Mouse (Mus musculus) 416B (cell line): ENCODE data around the gene Fam219b.

ENCODE experiments used
- DNase-seq: peaks from one replicate; pipeline ENCODE4 v3.0.0; 2011; ENCODE audit warnings: low read depth

Gene Fam219b

GRCm38 (mm10) chr9:57524439-57524838, 12.9 kb upstream of the Fam219b start:
- peak; percentile 78 for DNase-seq

DNA sequence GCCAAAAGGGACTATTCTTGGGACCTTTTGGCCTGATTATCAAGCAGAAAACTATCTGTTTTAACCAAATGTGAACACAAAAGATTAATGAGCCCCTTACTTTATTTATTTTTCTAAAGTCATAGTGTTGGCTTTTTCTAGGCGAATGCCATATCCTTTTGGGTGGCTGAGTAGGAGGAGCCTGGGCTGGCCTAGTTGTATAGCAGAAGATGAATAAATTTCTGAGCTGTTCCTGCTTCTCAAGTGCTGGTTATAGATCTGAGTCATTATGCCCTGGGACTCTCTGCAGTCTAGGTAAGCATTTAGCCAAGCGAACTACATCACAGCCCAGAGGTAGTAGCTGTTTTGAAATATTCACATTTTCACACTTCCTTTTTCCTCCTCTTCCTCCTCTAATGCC, 11.8 kb upstream of the Fam219b start:
- DNase-seq, result peak; percentile 71

GRCm38 (mm10) chr9:57526435-57526834, 10.9 kb upstream of the Fam219b start:
- DNase-seq, result no peak

GRCm38 (mm10) chr9:57531946-57532345, 5.4 kb upstream of the Fam219b start:
- DNase-seq, result no peak

DNA sequence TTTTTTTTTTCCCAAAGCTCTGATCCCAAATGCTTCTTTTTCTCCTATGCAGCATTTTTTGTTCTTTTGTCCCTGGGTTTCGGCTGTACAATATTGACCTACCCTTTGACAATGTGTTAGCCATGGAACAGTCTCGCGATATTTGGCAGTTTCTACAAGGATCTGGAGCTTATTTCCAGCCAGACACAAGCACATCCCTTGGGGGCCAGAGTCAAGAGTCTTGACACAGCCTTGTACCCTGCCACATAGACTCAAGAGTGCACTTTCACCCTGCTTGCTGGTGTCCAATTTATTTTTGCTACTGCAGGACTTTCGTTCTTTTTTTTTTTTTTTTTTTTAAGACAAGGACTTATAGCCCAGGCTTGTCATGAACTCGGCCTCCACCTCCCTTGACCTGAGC, 966 bp upstream of the Fam219b start:
- DNase-seq, result no peak

DNA sequence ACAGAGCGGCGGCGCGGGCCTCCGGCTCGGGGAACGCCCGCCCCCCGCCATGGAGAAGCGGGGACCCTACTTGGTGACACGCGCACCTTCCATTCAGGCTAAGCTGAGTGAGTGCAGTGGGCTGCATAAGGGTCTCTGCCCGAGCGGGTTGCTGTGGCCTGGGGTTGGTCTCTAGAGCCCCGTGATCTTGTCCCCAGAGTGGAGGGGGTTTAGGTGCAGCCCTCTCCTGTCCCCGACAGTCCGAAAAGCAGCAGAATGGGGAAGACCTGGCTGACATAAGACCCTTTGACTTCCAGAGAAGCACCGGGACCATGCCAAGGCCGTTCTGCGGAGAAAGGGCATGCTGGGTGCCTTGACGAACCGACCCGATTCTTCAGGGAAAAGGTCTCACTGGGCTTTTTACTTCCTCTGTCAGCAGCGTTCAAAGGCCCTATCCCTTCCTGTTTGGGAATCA, 427 bp downstream of the Fam219b start:
- DNase-seq, result no peak

DNA sequence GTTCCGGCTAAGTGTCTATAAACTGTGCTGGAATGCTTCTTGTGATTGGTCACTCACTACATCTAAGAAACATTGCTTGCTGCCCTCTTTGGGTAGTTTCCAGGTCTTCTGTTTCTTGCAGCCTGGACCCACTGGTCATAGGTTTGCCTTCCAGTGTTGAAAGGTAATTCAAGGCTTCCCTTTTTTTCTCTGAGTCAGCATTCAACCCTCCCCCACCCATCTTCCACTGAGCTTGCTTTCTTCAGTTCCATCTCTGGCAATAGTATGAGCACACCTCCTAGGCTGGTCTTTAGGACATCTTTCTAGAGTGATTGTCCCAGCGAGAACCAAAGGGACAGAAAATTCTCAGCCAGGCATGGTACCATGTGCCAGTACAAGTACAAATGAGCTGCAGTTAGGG, 2.2 kb downstream of the Fam219b start:
- no peak for DNase-seq

GRCm38 (mm10) chr9:57541312-57541711, 4.0 kb downstream of the Fam219b start:
- peak; percentile 75 for DNase-seq

GRCm38 (mm10) chr9:57543951-57544350, 6.6 kb downstream of the Fam219b start:
- DNase-seq, result no peak

DNA sequence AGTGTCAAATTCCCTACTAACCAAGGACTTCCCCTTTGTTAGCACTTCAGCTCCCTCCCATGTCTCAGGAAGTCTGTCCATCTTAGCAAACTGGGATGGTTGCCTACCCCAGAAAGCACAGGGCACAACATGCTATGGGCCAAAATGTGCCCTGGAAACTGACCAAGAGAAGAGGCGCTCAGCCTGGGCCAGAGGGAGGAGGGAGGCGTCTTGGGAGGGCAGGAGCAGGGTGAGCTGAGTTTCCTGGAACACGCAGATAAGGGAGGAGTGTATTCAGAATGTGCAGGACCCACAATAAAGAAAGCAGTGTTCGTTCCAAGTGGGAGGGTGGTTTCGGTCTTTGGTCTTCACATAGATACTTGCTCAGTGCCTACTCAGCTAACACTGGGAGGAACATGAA, 10.0 kb downstream of the Fam219b start:
- DNase-seq, result no peak

DNA sequence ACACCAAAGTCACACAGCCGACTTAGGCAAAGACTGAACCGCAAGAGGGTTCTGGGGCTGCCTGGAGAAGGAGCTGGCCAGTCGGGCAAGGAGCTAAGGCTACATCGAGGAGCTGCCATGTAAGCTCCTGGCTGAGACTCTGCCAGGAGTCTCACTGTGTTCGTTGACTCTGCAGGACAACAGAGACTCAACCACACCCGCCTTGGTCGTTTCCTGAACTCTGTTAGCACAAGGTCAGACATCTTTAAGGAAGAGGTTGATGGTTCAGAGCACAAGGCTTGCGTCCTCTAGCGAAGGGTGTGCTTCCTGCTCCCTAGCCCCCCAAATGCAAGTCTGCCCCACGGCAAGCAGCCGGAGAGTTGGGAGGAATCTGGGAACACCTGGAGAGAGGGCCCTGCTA, 10.5 kb downstream of the Fam219b start:
- DNase-seq, result no peak

GRCm38 (mm10) chr9:57549186-57549585, 11.9 kb downstream of the Fam219b start:
- DNase-seq, result no peak

DNA sequence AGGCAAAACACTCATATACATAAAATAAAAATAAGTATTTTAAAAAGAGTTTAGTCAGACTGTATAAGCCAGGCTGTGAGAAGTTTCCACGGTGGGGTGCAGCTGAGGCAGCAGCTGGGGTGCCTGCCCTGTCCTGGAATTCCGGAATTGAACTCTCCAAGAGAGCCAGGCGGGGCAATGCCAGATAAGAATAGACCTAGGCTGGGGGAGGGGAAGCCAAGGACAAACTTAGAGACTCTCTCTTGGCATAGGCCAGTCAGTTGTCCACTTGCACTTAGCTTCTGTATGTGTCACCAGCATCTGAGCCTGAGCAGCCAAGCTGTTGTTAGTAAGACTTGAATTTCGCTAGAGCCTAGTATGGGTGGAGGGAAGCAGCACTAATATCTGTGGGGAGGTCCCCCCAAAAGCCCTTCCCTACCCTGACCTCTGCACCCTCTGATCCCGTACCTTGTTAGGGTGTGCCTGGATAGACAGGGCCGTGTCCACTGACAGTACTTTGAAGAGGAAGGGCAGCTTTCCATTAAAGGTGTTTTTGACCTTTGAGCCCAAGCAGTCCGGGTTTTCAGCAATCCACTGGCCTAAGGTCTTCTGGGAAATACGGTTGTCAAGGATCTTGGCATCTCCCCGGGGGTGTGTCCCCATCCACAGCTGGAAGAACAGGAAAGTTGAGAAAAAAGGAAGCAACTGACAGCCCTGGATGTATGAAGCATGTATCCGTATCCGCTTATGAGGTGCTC, 13.0 kb downstream of the Fam219b start:
- no peak for DNase-seq

- DNase-seq, result peak; percentile 67
Measured at GRCm38 (mm10) chr9:57552139-57552887, 15.0 kb downstream of the Fam219b start, which contains the start of gene Mpi. Mpi (minus strand) TSS chr9:57552763.

- DNase-seq, result no peak
Measured at GRCm38 (mm10) chr9:57553119-57553518, 15.8 kb downstream of the Fam219b start.

- no peak for DNase-seq
Measured at GRCm38 (mm10) chr9:57554753-57555152, 17.4 kb downstream of the Fam219b start.

- no peak for DNase-seq
Measured at GRCm38 (mm10) chr9:57557215-57557614, 19.9 kb downstream of the Fam219b start.

DNA sequence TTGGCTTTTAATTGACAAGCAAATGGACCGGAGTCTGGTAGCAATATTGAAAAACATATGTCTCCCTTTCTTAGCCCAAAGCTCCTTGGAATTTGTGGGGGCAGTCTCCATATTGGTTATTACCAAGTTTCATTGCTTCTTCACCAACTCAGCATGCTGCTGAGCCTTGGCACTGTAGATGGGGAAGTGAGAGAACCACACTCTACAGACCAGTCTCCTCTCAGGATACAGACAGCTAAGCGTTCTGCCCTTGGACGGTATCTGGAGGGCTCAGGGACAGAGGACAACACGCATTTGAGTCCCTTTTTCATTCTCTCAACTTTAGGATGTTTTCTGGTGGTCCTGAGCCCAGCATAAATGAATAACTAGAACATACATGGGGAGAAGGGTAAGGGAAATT, 21.3 kb downstream of the Fam219b start:
- no peak for DNase-seq

GRCm38 (mm10) chr9:57559568-57559967, 22.2 kb downstream of the Fam219b start:
- no peak for DNase-seq

DNA sequence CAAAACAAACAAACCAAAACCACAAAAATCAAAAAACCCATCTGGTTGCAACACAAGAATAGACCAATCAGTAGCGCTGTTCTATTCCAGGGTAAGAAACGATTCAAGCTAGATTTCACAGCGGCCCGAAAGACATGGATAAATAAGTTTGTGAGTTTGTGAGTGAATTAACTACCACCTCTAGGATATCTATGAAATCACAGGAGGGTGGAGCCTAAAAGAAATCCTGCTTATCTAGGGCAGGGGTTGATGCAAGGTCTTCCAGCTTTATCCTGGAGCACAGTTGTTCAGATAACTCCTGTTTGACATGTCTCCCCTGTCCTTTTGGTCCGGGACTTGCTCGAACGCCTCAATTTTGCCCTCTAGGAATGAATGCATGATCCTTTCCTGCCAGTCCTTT, 22.9 kb downstream of the Fam219b start:
- DNase-seq, result no peak

DNA sequence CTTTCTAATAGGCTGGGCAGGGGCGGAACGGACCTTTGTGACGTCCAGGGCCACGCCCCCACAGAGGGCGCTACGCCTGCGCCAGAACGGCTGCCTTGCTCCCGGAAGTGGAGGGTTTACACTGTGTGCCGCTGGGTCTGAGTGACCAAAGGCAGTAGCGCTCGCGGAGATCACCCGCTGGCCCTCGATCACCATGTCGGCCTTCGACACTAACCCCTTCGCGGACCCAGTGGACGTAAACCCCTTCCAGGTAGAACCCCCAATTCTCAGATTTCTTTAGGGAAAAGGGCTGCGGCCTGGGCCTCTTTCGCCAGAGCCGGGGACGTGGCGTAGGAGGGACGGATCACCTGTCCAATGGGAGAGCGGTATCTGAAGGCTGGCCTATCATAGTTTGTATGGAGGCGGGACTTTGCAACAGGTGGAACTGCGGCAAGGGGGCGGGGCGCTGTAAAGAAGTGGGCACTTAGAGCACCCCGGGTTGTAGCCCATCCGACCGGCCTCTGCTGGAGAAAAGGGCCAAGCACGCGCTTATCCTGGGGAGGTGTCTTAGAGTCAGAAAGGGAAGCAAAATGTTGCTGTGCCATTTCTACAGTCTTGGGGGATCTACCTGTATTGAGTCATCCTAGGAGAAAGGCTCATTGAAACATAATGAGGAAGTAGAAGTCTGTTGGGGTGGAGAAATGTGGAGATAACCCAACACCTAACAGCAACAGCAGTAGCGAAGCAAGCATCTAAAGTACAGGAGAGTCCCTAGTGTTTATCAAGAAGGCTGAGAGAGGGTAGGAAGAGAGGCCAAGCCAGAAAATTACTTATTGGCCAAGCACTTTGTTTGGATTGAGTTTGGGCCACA, 23.8 kb downstream of the Fam219b start, which contains the start of gene Scamp2:
Scamp2 (plus strand) TSS at position 83 of the 850 bp plus-strand sequence.
- DNase-seq, result peak; percentile 97

- peak; percentile 47 for DNase-seq
Measured at GRCm38 (mm10) chr9:57561711-57562099, 24.4 kb downstream of the Fam219b start.
